In the genomic region with DNA sequence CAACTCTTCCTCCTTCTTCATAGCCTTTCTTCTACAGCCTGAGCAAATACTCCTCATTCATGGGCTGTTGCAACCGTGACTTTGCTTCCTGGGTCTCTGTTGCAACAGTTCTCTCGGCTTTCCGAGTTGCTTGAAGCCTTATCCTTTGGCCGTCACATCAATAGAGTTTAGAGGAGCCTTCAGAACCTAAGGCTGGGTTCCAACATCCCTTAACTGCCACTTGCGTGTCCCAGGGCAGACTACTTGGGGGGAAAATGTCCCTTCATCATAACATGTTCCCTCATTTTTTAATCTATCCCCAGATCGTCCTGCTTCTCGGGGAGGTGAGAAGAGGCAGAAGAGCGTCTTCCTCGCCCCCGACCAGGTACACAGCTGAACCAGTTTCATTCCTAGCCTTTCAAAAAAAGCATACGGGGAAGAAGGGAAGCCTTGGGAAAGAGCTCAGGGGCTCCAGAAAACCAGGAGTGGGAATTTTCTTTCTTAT, we compare ENCODE assay signal across 7 mouse cellular contexts. TPM values are rescaled to one million over a fixed set of nuclear protein-coding genes. Genes with fewer than 3 reads are reported as not detected.
DNase-seq lines count a peak whose midpoint lies in the region; ATAC-seq and TF ChIP-seq lines count a peak whose summit lies in the region.

No protein-coding gene starts in this region.

- H3K4me3 ChIP-seq in embryonic facial prominence, embryonic 15.5 days (replicated peaks), result peak overlapping the region; percentile 79
- peak overlapping the region; percentile 64 for H3K4me3 ChIP-seq in limb, embryonic 15.5 days
- peak overlapping the region; percentile 68 for H3K4me3 ChIP-seq in midbrain, embryonic 14.5 days (replicated peaks; ENCODE audit: low read depth, low read length)
- H3K4me3 ChIP-seq in thymus, adult 2 months (ENCODE audit: control insufficient read depth, insufficient read depth, low read length), result peak overlapping the region; percentile 77

- H3K27ac ChIP-seq in embryonic facial prominence, embryonic 15.5 days (replicated peaks), result peak overlapping the region; percentile 98
- H3K27ac ChIP-seq in limb, embryonic 15.5 days, result peak overlapping the region; percentile 94
- H3K27ac ChIP-seq in midbrain, embryonic 14.5 days (replicated peaks; ENCODE audit: low read depth, low read length), result peak overlapping the region; percentile 94
- peak overlapping the region; percentile 93 for H3K27ac ChIP-seq in thymus, adult 2 months (ENCODE audit: control insufficient read depth, insufficient read depth, low read length)

- peaks cover 29% of the 10 kb centered on the region for H3K4me1 ChIP-seq in embryonic facial prominence, embryonic 15.5 days
- H3K4me1 ChIP-seq in limb, embryonic 15.5 days, result peaks cover 24% of the 10 kb centered on the region
- peaks cover 28% of the 10 kb centered on the region for H3K4me1 ChIP-seq in midbrain, embryonic 14.5 days (ENCODE audit: control insufficient read depth, insufficient read depth, low read length)
- peaks cover 16% of the 10 kb centered on the region for H3K4me1 ChIP-seq in thymus, adult 2 months (replicated peaks; ENCODE audit: control insufficient read depth, insufficient read depth, low read length)

- intact Hi-C loops in heart, postnatal 25 days (cut with DNase I), result loop anchor here (2.0 kb wide), 1 partner anchor 32 kb away; the partner anchor contains the start of gene Cers2

- ATAC-seq in embryonic facial prominence, embryonic 15.5 days (ENCODE audit: insufficient number of reproducible peaks, low FRiP score, low TSS enrichment, low read depth), result no peak
- no peak for ATAC-seq in limb, embryonic 15.5 days (ENCODE audit: insufficient number of reproducible peaks, low FRiP score, low TSS enrichment, low read depth)
- no peak for ATAC-seq in midbrain, embryonic 14.5 days (ENCODE audit: low FRiP score, low TSS enrichment)

- H3K27me3 ChIP-seq in embryonic facial prominence, embryonic 15.5 days, result no peaks in the 10 kb centered on the region
- H3K27me3 ChIP-seq in limb, embryonic 15.5 days, result no peaks in the 10 kb centered on the region
- H3K27me3 ChIP-seq in midbrain, embryonic 14.5 days (ENCODE audit: control insufficient read depth, insufficient read depth, low read length), result no peaks in the 10 kb centered on the region
- H3K27me3 ChIP-seq in thymus, adult 2 months (ENCODE audit: control insufficient read depth, insufficient read depth, low read length), result no peaks in the 10 kb centered on the region

- TF ChIP-seq CTCF in thymus, adult 2 months (IDR thresholded peaks at IDR 0.05; ENCODE audit: borderline replicate concordance, control insufficient read depth, extremely low read depth, insufficient read depth, low read length, poor library complexity), result no peak

- WGBS in embryonic facial prominence, embryonic 15.5 days, result 1% methylated on average over 11 of the region's 11 CpGs
- WGBS in limb, embryonic 15.5 days, result under 1% methylated on average over 11 of the region's 11 CpGs
- under 1% methylated on average over 11 of the region's 11 CpGs for WGBS in midbrain, embryonic 14.5 days
- WGBS in thymus, adult 2 months, result under 1% methylated on average over 11 of the region's 11 CpGs

- peaks cover under 1% of the 10 kb centered on the region; the same call in 1 of the 2 replicates for H3K36me3 ChIP-seq in embryonic facial prominence, embryonic 15.5 days
- peaks cover under 1% of the 10 kb centered on the region for H3K36me3 ChIP-seq in limb, embryonic 15.5 days
- H3K36me3 ChIP-seq in midbrain, embryonic 14.5 days (ENCODE audit: control insufficient read depth, insufficient read depth, low read length), result peaks cover 1% of the 10 kb centered on the region; the same call in 1 of the 2 replicates
- H3K36me3 ChIP-seq in thymus, adult 2 months (ENCODE audit: control insufficient read depth, insufficient read depth, low read length), result no peaks in the 10 kb centered on the region

- peak; percentile 40; the same call in 1 of the 2 replicates for TF ChIP-seq POLR2A in thymus, adult 2 months (IDR thresholded peaks at IDR 0.05; ENCODE audit: control insufficient read depth, extremely low read depth, insufficient read depth, low read length, poor library complexity)

- H3K9ac ChIP-seq in embryonic facial prominence, embryonic 15.5 days, result peak overlapping the region; percentile 71
- H3K9ac ChIP-seq in limb, embryonic 15.5 days, result peak overlapping the region; percentile 85
- H3K9ac ChIP-seq in midbrain, embryonic 14.5 days (replicated peaks; ENCODE audit: low read length), result peak overlapping the region; percentile 76

- peak; percentile 54 for DNase-seq in CD4-positive helper T cell, adult 2 months (ENCODE audit: low read depth, low spot score)
- peak; percentile 75 for DNase-seq in MEL-GATA-1-ER (ENCODE audit: extremely low read depth, low read depth)
- peak; percentile 4 for DNase-seq in heart, postnatal 25 days (ENCODE audit: low spot score)
- DNase-seq in midbrain, embryonic 14.5 days, result peak; percentile 52
- peak; percentile 62 for DNase-seq in thymus, adult 2 months

- peak overlapping the region; percentile 72 for H3K4me2 ChIP-seq in embryonic facial prominence, embryonic 15.5 days (replicated peaks)
- H3K4me2 ChIP-seq in limb, embryonic 15.5 days, result peak overlapping the region; percentile 74
- H3K4me2 ChIP-seq in midbrain, embryonic 14.5 days (ENCODE audit: low read length), result peak overlapping the region; percentile 90

- H3K9me3 ChIP-seq in embryonic facial prominence, embryonic 15.5 days (replicated peaks), result no peaks in the 10 kb centered on the region
- H3K9me3 ChIP-seq in limb, embryonic 15.5 days, result no peaks in the 10 kb centered on the region
- no peaks in the 10 kb centered on the region for H3K9me3 ChIP-seq in midbrain, embryonic 14.5 days (ENCODE audit: control insufficient read depth, low read length)

RNA-seq across cellular contexts. Expression of gene Prune1, which starts 0.5 kb away (rescaled TPM):
- 26.0 and 26.5 TPM in 2 replicates for polyA plus RNA-seq in embryonic facial prominence, embryonic 15.5 days (2015; fragmentation: Nextera tagmentation; extraction: Ambion mirVana)
- 10 to 100 TPM; 22.1 to 22.8 TPM for total RNA-seq in heart, postnatal 25 days (2021)
- 22.7 and 31.6 TPM in 2 replicates for polyA plus RNA-seq in limb, embryonic 15.5 days (2015; fragmentation: Nextera tagmentation; extraction: Ambion mirVana)
- polyA plus RNA-seq in midbrain, embryonic 14.5 days (2014; fragmentation: Nextera tagmentation; extraction: Ambion mirVana), result 59.4 TPM in 2 replicates
- polyA plus RNA-seq in thymus, adult 2 months (2012; rRNA removed), result 17.2 and 18.5 TPM in 2 replicates

RNA-seq across cellular contexts. Expression of gene Mindy1, which starts 1.3 kb away (rescaled TPM):
- 48.1 and 54.0 TPM in 2 replicates for polyA plus RNA-seq in embryonic facial prominence, embryonic 15.5 days (2015; fragmentation: Nextera tagmentation; extraction: Ambion mirVana)
- 10 to 100 TPM; 20.2 to 23.4 TPM for total RNA-seq in heart, postnatal 25 days (2021)
- polyA plus RNA-seq in limb, embryonic 15.5 days (2015; fragmentation: Nextera tagmentation; extraction: Ambion mirVana), result 49.8 and 53.1 TPM in 2 replicates
- polyA plus RNA-seq in midbrain, embryonic 14.5 days (2014; fragmentation: Nextera tagmentation; extraction: Ambion mirVana), result 44.2 and 48.2 TPM in 2 replicates
- polyA plus RNA-seq in thymus, adult 2 months (2012; rRNA removed), result 50.3 and 50.4 TPM in 2 replicates

RNA-seq across cellular contexts. Expression of gene Anxa9, which starts 24.6 kb away (rescaled TPM):
- 8.8 and 11.6 TPM in 2 replicates for polyA plus RNA-seq in embryonic facial prominence, embryonic 15.5 days (2015; fragmentation: Nextera tagmentation; extraction: Ambion mirVana)
- under 1 TPM; 0.52 to 0.59 TPM for total RNA-seq in heart, postnatal 25 days (2021)
- 12.5 and 15.1 TPM in 2 replicates for polyA plus RNA-seq in limb, embryonic 15.5 days (2015; fragmentation: Nextera tagmentation; extraction: Ambion mirVana)
- 0.45 and 0.55 TPM in 2 replicates for polyA plus RNA-seq in midbrain, embryonic 14.5 days (2014; fragmentation: Nextera tagmentation; extraction: Ambion mirVana)
- 1.4 and 1.5 TPM in 2 replicates for polyA plus RNA-seq in thymus, adult 2 months (2012; rRNA removed)

RNA-seq across cellular contexts. Expression of gene Bnipl, which starts 31.4 kb away (rescaled TPM):
- 10.3 and 10.7 TPM in 2 replicates for polyA plus RNA-seq in embryonic facial prominence, embryonic 15.5 days (2015; fragmentation: Nextera tagmentation; extraction: Ambion mirVana)
- total RNA-seq in heart, postnatal 25 days (2021), result not detected
- polyA plus RNA-seq in limb, embryonic 15.5 days (2015; fragmentation: Nextera tagmentation; extraction: Ambion mirVana), result 15.6 and 17.2 TPM in 2 replicates
- not detected in 2 replicates for polyA plus RNA-seq in midbrain, embryonic 14.5 days (2014; fragmentation: Nextera tagmentation; extraction: Ambion mirVana)
- 1.3 and 1.6 TPM in 2 replicates for polyA plus RNA-seq in thymus, adult 2 months (2012; rRNA removed)

RNA-seq across cellular contexts. Expression of gene Cers2, which starts 32.2 kb away (rescaled TPM):
- 146 and 153 TPM in 2 replicates for polyA plus RNA-seq in embryonic facial prominence, embryonic 15.5 days (2015; fragmentation: Nextera tagmentation; extraction: Ambion mirVana)
- total RNA-seq in heart, postnatal 25 days (2021), result 10 to 100 TPM; 35.9 to 40.4 TPM
- polyA plus RNA-seq in limb, embryonic 15.5 days (2015; fragmentation: Nextera tagmentation; extraction: Ambion mirVana), result 154 and 157 TPM in 2 replicates
- polyA plus RNA-seq in midbrain, embryonic 14.5 days (2014; fragmentation: Nextera tagmentation; extraction: Ambion mirVana), result 70.6 and 83.2 TPM in 2 replicates
- polyA plus RNA-seq in thymus, adult 2 months (2012; rRNA removed), result 129 and 140 TPM in 2 replicates

Comparison
In these comparisons a context has a peak if more than half of its experiments do, and no peak if none do; other contexts are left out.
1. DNase-seq: peak in every context shown above with its lines; median percentile 75 in MEL-GATA-1-ER; 62 in thymus, adult 2 months; 54 in CD4-positive helper T cell, adult 2 months; 52 in midbrain, embryonic 14.5 days; 4 in heart, postnatal 25 days.